Mouse (Mus musculus): Measurements from ENCODE around the gene Ppp6r2. TPM values are rescaled to one million over a fixed set of nuclear protein-coding genes. Genes with fewer than 3 reads are reported as not detected.

Ppp6r2 gene
- total RNA-seq (2014; fragmentation: Nextera tagmentation) = 47.6 and 65.5 TPM in 2 replicates
- total RNA-seq (2017) = 34.9 and 104 TPM in 2 replicates
- polyA plus RNA-seq (2012) = 105 and 107 TPM in 2 replicates

GRCm38 (mm10) chr15:89210915-89211715 is at the start of gene Ppp6r2:
Gene Ppp6r2, plus strand, starts transcription at chr15:89211553.
- H3K4me1 ChIP-seq (ENCODE audit: insufficient read depth, low read depth, low read length) = peaks cover 59% of the 10 kb centered on the region
- no peak for TF ChIP-seq CTCF (IDR thresholded peaks at IDR 0.05; ENCODE audit: low read depth, low read length)
- TF ChIP-seq TAL1 (conservative IDR thresholded peaks at IDR 0.05; ENCODE audit: low read depth, low read length) = no peak
- no peak for TF ChIP-seq GATA1 (IDR thresholded peaks at IDR 0.05; ENCODE audit: borderline replicate concordance, low read length)
- no peak for TF ChIP-seq GATA2 (IDR thresholded peaks at IDR 0.05; ENCODE audit: borderline replicate concordance, low read depth, low read length)
- TF ChIP-seq POLR2AphosphoS5 (IDR thresholded peaks at IDR 0.05; ENCODE audit: insufficient replicate concordance, low read depth, low read length) = no peak
- peak; percentile 56 for ATAC-seq (ENCODE audit: extremely low read depth, insufficient number of reproducible peaks, low FRiP score, poor library complexity, severe bottlenecking)

GRCm38 (mm10) chr15:89165478-89165877 is 45.9 kb upstream of the Ppp6r2 start:
- ATAC-seq (ENCODE audit: extremely low read depth, insufficient number of reproducible peaks, low FRiP score, poor library complexity, severe bottlenecking) = no peak
- no peaks in the 10 kb centered on the region; the same call in 1 of the 2 replicates for H3K27me3 ChIP-seq (ENCODE audit: insufficient read depth, low read length)
- no peaks in the 10 kb centered on the region for H3K9me3 ChIP-seq (replicated peaks)

More at GRCm38 (mm10) chr15:89210915-89211715, at the start of gene Ppp6r2:
- Histone ChIP-seq H3K27me3 (ENCODE audit: insufficient read depth, low read length) (no peaks in the 10 kb centered on the region), H3K9me3 (replicated peaks) (no peaks in the 10 kb centered on the region), H3K36me3 (replicated peaks) (peaks cover 4% of the 10 kb centered on the region), H3K4me3 (ENCODE audit: low read depth, low read length) (peak within 1 kb of the TSS; percentile 99)
- peak; percentile 72 for DNase-seq (ENCODE audit: low spot score)

GRCm38 (mm10) chr15:89168922-89169321 is 42.4 kb upstream of the Ppp6r2 start:
- TF ChIP-seq TAL1 (conservative IDR thresholded peaks at IDR 0.05; ENCODE audit: low read depth, low read length) (no peak), POLR2AphosphoS5 (IDR thresholded peaks at IDR 0.05; ENCODE audit: insufficient replicate concordance, low read depth, low read length) (no peak), GATA2 (IDR thresholded peaks at IDR 0.05; ENCODE audit: borderline replicate concordance, low read depth, low read length) (no peak), CTCF (IDR thresholded peaks at IDR 0.05; ENCODE audit: low read depth, low read length) (no peak), GATA1 (IDR thresholded peaks at IDR 0.05; ENCODE audit: borderline replicate concordance, low read length) (no peak)
- peaks cover 22% of the 10 kb centered on the region for H3K27me3 ChIP-seq (ENCODE audit: insufficient read depth, low read length)
- no peak overlapping the region for H3K4me3 ChIP-seq (ENCODE audit: low read depth, low read length)
- H3K4me1 ChIP-seq (ENCODE audit: insufficient read depth, low read depth, low read length) = peaks cover 12% of the 10 kb centered on the region
- H3K36me3 ChIP-seq (replicated peaks) = peaks cover 35% of the 10 kb centered on the region
- DNase-seq (ENCODE audit: low spot score) (no peak), ATAC-seq (ENCODE audit: extremely low read depth, insufficient number of reproducible peaks, low FRiP score, poor library complexity, severe bottlenecking) (no peak)
- no peaks in the 10 kb centered on the region for H3K9me3 ChIP-seq (replicated peaks)

More at GRCm38 (mm10) chr15:89165478-89165877, 45.9 kb upstream of the Ppp6r2 start:
- peaks cover 4% of the 10 kb centered on the region; the same call in 1 of the 2 replicates for H3K4me1 ChIP-seq (ENCODE audit: insufficient read depth, low read depth, low read length)
- DNase-seq (ENCODE audit: low spot score) = no peak
- H3K36me3 ChIP-seq (replicated peaks) = peaks cover 57% of the 10 kb centered on the region
- TF ChIP-seq GATA1 (IDR thresholded peaks at IDR 0.05; ENCODE audit: borderline replicate concordance, low read length) (no peak), CTCF (IDR thresholded peaks at IDR 0.05; ENCODE audit: low read depth, low read length) (no peak), TAL1 (conservative IDR thresholded peaks at IDR 0.05; ENCODE audit: low read depth, low read length) (no peak), GATA2 (IDR thresholded peaks at IDR 0.05; ENCODE audit: borderline replicate concordance, low read depth, low read length) (no peak), POLR2AphosphoS5 (IDR thresholded peaks at IDR 0.05; ENCODE audit: insufficient replicate concordance, low read depth, low read length) (no peak)
- no peak overlapping the region for H3K4me3 ChIP-seq (ENCODE audit: low read depth, low read length)

GRCm38 (mm10) chr15:89169431-89169830 is 41.9 kb upstream of the Ppp6r2 start:
- Histone ChIP-seq H3K9me3 (replicated peaks) (no peaks in the 10 kb centered on the region), H3K4me1 (ENCODE audit: insufficient read depth, low read depth, low read length) (peaks cover 15% of the 10 kb centered on the region), H3K36me3 (replicated peaks) (peaks cover 33% of the 10 kb centered on the region), H3K27me3 (ENCODE audit: insufficient read depth, low read length) (peaks cover 26% of the 10 kb centered on the region), H3K4me3 (ENCODE audit: low read depth, low read length) (no peak overlapping the region)
- ATAC-seq (ENCODE audit: extremely low read depth, insufficient number of reproducible peaks, low FRiP score, poor library complexity, severe bottlenecking) = no peak
- TF ChIP-seq CTCF (IDR thresholded peaks at IDR 0.05; ENCODE audit: low read depth, low read length) = no peak
- TF ChIP-seq GATA1 (IDR thresholded peaks at IDR 0.05; ENCODE audit: borderline replicate concordance, low read length) = no peak
- TF ChIP-seq POLR2AphosphoS5 (IDR thresholded peaks at IDR 0.05; ENCODE audit: insufficient replicate concordance, low read depth, low read length) = no peak
- TF ChIP-seq GATA2 (IDR thresholded peaks at IDR 0.05; ENCODE audit: borderline replicate concordance, low read depth, low read length) = no peak
- no peak for TF ChIP-seq TAL1 (conservative IDR thresholded peaks at IDR 0.05; ENCODE audit: low read depth, low read length)
- no peak for DNase-seq (ENCODE audit: low spot score)

DNA sequence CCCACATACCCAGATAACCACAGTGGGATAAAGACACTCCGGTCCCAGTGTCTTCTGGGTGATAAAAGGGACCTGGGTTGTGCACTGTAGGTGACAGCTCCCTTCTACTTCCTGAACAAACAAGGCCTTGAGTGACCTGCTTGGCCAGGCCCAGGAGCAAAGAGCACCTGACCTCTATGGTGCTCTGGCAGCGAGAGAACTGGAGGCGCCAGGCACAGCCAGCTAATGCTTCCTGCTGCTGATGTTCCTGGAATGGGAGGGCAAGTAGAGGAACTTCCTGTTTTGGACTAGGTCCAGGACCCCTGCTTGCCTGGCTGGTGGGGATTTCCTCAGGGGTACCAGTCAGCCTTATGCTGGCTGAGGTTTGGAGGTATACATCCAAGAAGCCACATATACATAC is 41.3 kb upstream of the Ppp6r2 start:
- Histone ChIP-seq H3K36me3 (replicated peaks) (peaks cover 29% of the 10 kb centered on the region), H3K9me3 (replicated peaks) (no peaks in the 10 kb centered on the region), H3K4me1 (ENCODE audit: insufficient read depth, low read depth, low read length) (peaks cover 15% of the 10 kb centered on the region), H3K4me3 (ENCODE audit: low read depth, low read length) (no peak overlapping the region), H3K27me3 (ENCODE audit: insufficient read depth, low read length) (peaks cover 31% of the 10 kb centered on the region)
- DNase-seq (ENCODE audit: low spot score) (no peak), ATAC-seq (ENCODE audit: extremely low read depth, insufficient number of reproducible peaks, low FRiP score, poor library complexity, severe bottlenecking) (no peak)
- TF ChIP-seq GATA1 (IDR thresholded peaks at IDR 0.05; ENCODE audit: borderline replicate concordance, low read length) (no peak), POLR2AphosphoS5 (IDR thresholded peaks at IDR 0.05; ENCODE audit: insufficient replicate concordance, low read depth, low read length) (no peak), TAL1 (conservative IDR thresholded peaks at IDR 0.05; ENCODE audit: low read depth, low read length) (no peak), GATA2 (IDR thresholded peaks at IDR 0.05; ENCODE audit: borderline replicate concordance, low read depth, low read length) (no peak), CTCF (IDR thresholded peaks at IDR 0.05; ENCODE audit: low read depth, low read length) (no peak)

GRCm38 (mm10) chr15:89171526-89172051 is 39.8 kb upstream of the Ppp6r2 start:
- DNase-seq (ENCODE audit: low spot score) (no peak), ATAC-seq (ENCODE audit: extremely low read depth, insufficient number of reproducible peaks, low FRiP score, poor library complexity, severe bottlenecking) (no peak)
- H3K4me3 ChIP-seq (ENCODE audit: low read depth, low read length) = no peak overlapping the region
- H3K36me3 ChIP-seq (replicated peaks) = peaks cover 15% of the 10 kb centered on the region
- H3K27me3 ChIP-seq (ENCODE audit: insufficient read depth, low read length) = peaks cover 38% of the 10 kb centered on the region
- no peaks in the 10 kb centered on the region for H3K9me3 ChIP-seq (replicated peaks)
- TF ChIP-seq GATA1 (IDR thresholded peaks at IDR 0.05; ENCODE audit: borderline replicate concordance, low read length) = no peak
- TF ChIP-seq POLR2AphosphoS5 (IDR thresholded peaks at IDR 0.05; ENCODE audit: insufficient replicate concordance, low read depth, low read length) = no peak
- TF ChIP-seq GATA2 (IDR thresholded peaks at IDR 0.05; ENCODE audit: borderline replicate concordance, low read depth, low read length) = no peak
- no peak for TF ChIP-seq TAL1 (conservative IDR thresholded peaks at IDR 0.05; ENCODE audit: low read depth, low read length)
- no peak for TF ChIP-seq CTCF (IDR thresholded peaks at IDR 0.05; ENCODE audit: low read depth, low read length)
- H3K4me1 ChIP-seq (ENCODE audit: insufficient read depth, low read depth, low read length) = peaks cover 15% of the 10 kb centered on the region
